Mouse (Mus musculus) stomach, embryonic 14.5 days (tissue): ENCODE measurements around the gene Lipm. TPM values are rescaled to one million over a fixed set of nuclear protein-coding genes. Genes with fewer than 3 reads are reported as not detected.
A peak's percentile ranks its signal among the peaks of the same experiment; 100 is the strongest.

Experiments used
- ATAC-seq: fragments of 200-750 bp; cut with Nextera tagmentation; 2 replicates; pipeline ENCODE4 v1.8.0; 2017; ENCODE audit warnings: low read depth, moderate TSS enrichment; ENCODE audit not compliant: insufficient number of reproducible peaks, insufficient read depth, low FRiP score
- H3K27ac ChIP-seq: fragments of 300-500 bp; sonication (generic); 2 replicates; pipeline ENCODE4 v1.5.1; 2014; ENCODE audit warnings: mild to moderate bottlenecking, low read length, moderate library complexity, mixed read lengths
- H3K27me3 ChIP-seq: fragments of 300-500 bp; sonication (generic); 2 replicates; pipeline ENCODE4 v1.6.1; 2014; ENCODE audit warnings: low read length, control low read depth, mixed read lengths; ENCODE audit not compliant: control insufficient read depth, insufficient read depth
- H3K36me3 ChIP-seq: fragments of 300-500 bp; sonication (generic); 2 replicates; pipeline ENCODE4 v1.6.1; 2014; ENCODE audit warnings: mild to moderate bottlenecking, control low read depth, low read length, moderate library complexity, mixed read lengths; ENCODE audit not compliant: control insufficient read depth, insufficient read depth
- H3K4me1 ChIP-seq: fragments of 300-500 bp; sonication (generic); 2 replicates; pipeline ENCODE4 v1.6.1; 2014; ENCODE audit warnings: low read length, control low read depth, mixed read lengths; ENCODE audit not compliant: control insufficient read depth, insufficient read depth
- H3K4me2 ChIP-seq: fragments of 300-500 bp; sonication (generic); replicated peaks from 2 replicates; pipeline ENCODE4 v1.6.1; 2014; ENCODE audit warnings: low read depth, low read length, control low read depth
- H3K4me3 ChIP-seq: fragments of 300-500 bp; sonication (generic); 2 replicates; pipeline ENCODE4 v1.5.1; 2014; ENCODE audit warnings: low read depth, low read length, control low read depth
- H3K9ac ChIP-seq: fragments of 300-500 bp; sonication (generic); replicated peaks from 2 replicates; pipeline ENCODE4 v1.6.1; 2014; ENCODE audit warnings: low read depth, mild to moderate bottlenecking, control low read depth, low read length, moderate library complexity, mixed read lengths
- H3K9me3 ChIP-seq: fragments of 300-500 bp; sonication (generic); 2 replicates; pipeline ENCODE4 v1.6.1; 2016; ENCODE audit warnings: low read depth, low read length, control low read depth; ENCODE audit not compliant: control insufficient read depth
- WGBS: fragments of 180-500 bp; shearing (Covaris S2); extraction: QIAGEN DNeasy Blood & Tissue Kit; methylation state at CpG from one replicate; pipeline ENCODE4 v1.1.7; 2014; 5-methylcytosine and 5-hydroxymethylcytosine counted together
- polyA plus RNA-seq: library from polyadenylated mRNA; unstranded; fragments of >200 nt; fragmentation: Nextera tagmentation; extraction: Ambion mirVana; gene quantifications from 2 replicates; pipeline ENCODE4 v1.2.1, GENCODE M21; 2014

Lipm gene
- polyA plus RNA-seq, 1 experiment from 2014 or later = not detected

DNA sequence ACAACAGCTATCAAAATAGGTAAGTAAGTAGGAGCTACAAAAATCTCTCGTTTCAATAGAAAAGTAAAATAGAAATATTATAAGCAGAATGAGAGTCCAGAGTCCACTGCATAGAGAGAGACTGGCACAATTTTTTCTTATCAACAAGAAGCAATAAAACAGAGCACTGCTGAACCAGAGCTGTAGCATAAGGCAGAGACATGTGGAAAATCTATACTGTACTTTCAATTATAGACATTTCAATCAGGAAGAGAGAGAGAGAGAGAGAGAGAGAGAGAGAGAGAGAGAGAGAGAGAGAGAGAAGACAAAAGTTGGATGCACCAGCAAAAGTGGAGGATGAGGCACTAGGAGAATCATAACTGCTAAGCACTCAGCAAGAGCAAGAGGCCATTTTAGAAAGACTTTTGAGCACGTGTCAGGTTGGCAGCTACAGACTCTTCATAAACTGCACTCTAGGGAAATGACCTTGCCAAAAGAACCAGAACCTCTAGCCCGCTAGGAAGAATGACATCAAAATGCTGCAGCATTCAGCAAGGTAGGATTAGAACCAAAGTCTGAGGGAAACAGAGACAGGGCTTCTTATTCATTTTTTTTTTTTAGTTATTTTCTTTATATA lies 38.8 kb downstream of the Lipm start:
- 80% methylated on average over 3 of the region's 3 CpGs for WGBS
- H3K4me3 ChIP-seq = no peak overlapping the region
- H3K9ac ChIP-seq = no peak overlapping the region
- H3K36me3 ChIP-seq = no peaks in the 10 kb centered on the region
- H3K27ac ChIP-seq = no peak overlapping the region
- no peaks in the 10 kb centered on the region for H3K27me3 ChIP-seq
- H3K9me3 ChIP-seq = no peaks in the 10 kb centered on the region
- no peak for ATAC-seq
- H3K4me1 ChIP-seq = no peaks in the 10 kb centered on the region
- no peak overlapping the region for H3K4me2 ChIP-seq

DNA sequence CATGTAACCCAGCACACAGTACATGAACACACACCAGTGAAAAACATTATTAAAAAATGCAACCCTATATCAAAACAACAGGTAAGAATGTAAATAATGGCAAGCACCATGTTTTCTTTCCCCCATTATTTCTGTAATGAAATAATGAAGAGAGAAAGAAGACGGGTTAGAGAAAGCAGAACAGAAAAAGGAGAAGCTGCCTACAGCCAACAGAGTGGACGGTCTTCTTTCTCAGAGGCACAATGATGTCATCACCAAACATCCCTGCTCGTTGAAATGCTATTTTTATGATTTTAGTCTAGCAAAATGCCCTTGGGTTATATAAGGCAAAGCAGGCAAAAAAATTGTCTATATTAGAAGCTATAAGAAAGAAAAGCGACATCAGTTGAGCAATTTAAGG lies 47.7 kb downstream of the Lipm start:
- Histone ChIP-seq H3K9ac (no peak overlapping the region), H3K36me3 (no peaks in the 10 kb centered on the region), H3K4me1 (no peaks in the 10 kb centered on the region), H3K9me3 (no peaks in the 10 kb centered on the region), H3K4me3 (no peak overlapping the region), H3K27ac (no peak overlapping the region), H3K4me2 (no peak overlapping the region), H3K27me3 (no peaks in the 10 kb centered on the region)
- no peak for ATAC-seq
- WGBS = 76% methylated on average over 4 of the region's 4 CpGs

- no peaks in the 10 kb centered on the region for H3K27me3 ChIP-seq
- no peak overlapping the region for H3K9ac ChIP-seq
- H3K36me3 ChIP-seq = no peaks in the 10 kb centered on the region
- H3K4me2 ChIP-seq = no peak overlapping the region
- no peaks in the 10 kb centered on the region for H3K9me3 ChIP-seq
- 74% methylated on average over 1 of the region's 1 CpGs for WGBS
- no peaks in the 10 kb centered on the region for H3K4me1 ChIP-seq
- no peak for ATAC-seq
- no peak overlapping the region for H3K27ac ChIP-seq
- H3K4me3 ChIP-seq = no peak overlapping the region
Measured at GRCm38 (mm10) chr19:34151909-34152308, 51.2 kb downstream of the Lipm start.

GRCm38 (mm10) chr19:34153263-34154144 lies 52.8 kb downstream of the Lipm start:
- ATAC-seq = no peak
- Histone ChIP-seq H3K9ac (no peak overlapping the region), H3K4me3 (no peak overlapping the region), H3K4me2 (no peak overlapping the region), H3K36me3 (no peaks in the 10 kb centered on the region), H3K27ac (no peak overlapping the region), H3K4me1 (no peaks in the 10 kb centered on the region), H3K9me3 (no peaks in the 10 kb centered on the region), H3K27me3 (no peaks in the 10 kb centered on the region)
- WGBS = 66% methylated on average over 6 of the region's 6 CpGs

- Histone ChIP-seq H3K27ac (no peak overlapping the region), H3K4me1 (no peaks in the 10 kb centered on the region), H3K9me3 (no peaks in the 10 kb centered on the region), H3K9ac (no peak overlapping the region), H3K27me3 (no peaks in the 10 kb centered on the region), H3K36me3 (no peaks in the 10 kb centered on the region), H3K4me3 (no peak overlapping the region), H3K4me2 (no peak overlapping the region)
- no peak for ATAC-seq
- WGBS = 83% methylated on average over 5 of the region's 5 CpGs
Measured at GRCm38 (mm10) chr19:34162693-34163092, 62.0 kb downstream of the Lipm start.

DNA sequence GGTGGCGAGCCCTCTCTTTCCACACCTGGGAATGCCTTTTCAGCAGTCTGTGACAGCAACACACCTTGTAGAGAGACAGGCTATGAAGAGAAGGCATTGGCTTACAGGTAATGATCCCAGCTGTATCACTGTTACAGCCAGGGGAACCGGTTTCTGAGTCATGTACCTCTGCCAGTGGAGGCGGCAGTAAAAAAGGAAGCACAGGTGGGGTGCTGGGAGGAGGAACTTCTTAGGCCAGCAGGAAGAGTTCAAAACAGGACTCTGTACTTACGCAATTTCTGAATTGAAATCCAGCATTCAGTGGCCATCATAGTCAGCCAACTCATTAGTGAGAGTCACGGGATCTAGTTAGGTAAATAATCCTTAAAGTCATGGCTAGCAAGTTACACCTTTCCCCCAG lies 65.2 kb downstream of the Lipm start, which contains the start of gene Ankrd22:
Gene Ankrd22 (minus strand): TSS at position 163 of the 400 bp plus-strand sequence.
- H3K9ac ChIP-seq = no peak within 1 kb of the TSS
- H3K27me3 ChIP-seq = no peaks in the 10 kb centered on the region
- H3K4me2 ChIP-seq = no peak within 1 kb of the TSS
- 63% methylated on average over 5 of the region's 5 CpGs for WGBS
- no peak within 1 kb of the TSS for H3K27ac ChIP-seq
- peak; percentile 84; the same call in 1 of the 2 replicates for ATAC-seq
- H3K36me3 ChIP-seq = no peaks in the 10 kb centered on the region
- H3K9me3 ChIP-seq = no peaks in the 10 kb centered on the region
- no peaks in the 10 kb centered on the region for H3K4me1 ChIP-seq
- no peak within 1 kb of the TSS for H3K4me3 ChIP-seq

- no peak for ATAC-seq
- no peaks in the 10 kb centered on the region for H3K9me3 ChIP-seq
- H3K36me3 ChIP-seq = no peaks in the 10 kb centered on the region
- H3K4me3 ChIP-seq = no peak overlapping the region
- no peak overlapping the region for H3K9ac ChIP-seq
- H3K4me1 ChIP-seq = no peaks in the 10 kb centered on the region
- H3K27me3 ChIP-seq = no peaks in the 10 kb centered on the region
- no peak overlapping the region for H3K27ac ChIP-seq
- WGBS = 67% methylated on average over 4 of the region's 4 CpGs
- no peak overlapping the region for H3K4me2 ChIP-seq
Measured at GRCm38 (mm10) chr19:34166386-34166785, 65.7 kb downstream of the Lipm start.

- no peaks in the 10 kb centered on the region for H3K9me3 ChIP-seq
- no peaks in the 10 kb centered on the region for H3K36me3 ChIP-seq
- H3K27me3 ChIP-seq = no peaks in the 10 kb centered on the region
- H3K27ac ChIP-seq = no peak overlapping the region
- no peak overlapping the region for H3K4me2 ChIP-seq
- no peak overlapping the region for H3K4me3 ChIP-seq
- no peaks in the 10 kb centered on the region for H3K4me1 ChIP-seq
- no peak overlapping the region for H3K9ac ChIP-seq
- no peak for ATAC-seq
- 53% methylated on average over 7 of the region's 7 CpGs for WGBS
Measured at GRCm38 (mm10) chr19:34167896-34168661, 67.3 kb downstream of the Lipm start.
